Mouse (Mus musculus): ENCODE measurements around the gene Atp5d. TPM values are rescaled to one million over a fixed set of nuclear protein-coding genes. Genes with fewer than 3 reads are reported as not detected.

Atp5d gene
- total and polyA plus RNA-seq, 2 experiments from 2014 or later = 972 to 1,858 TPM

- DNase-seq (ENCODE audit: low spot score) (no peak), ATAC-seq (ENCODE audit: insufficient read depth, low read depth) (no peak)
- Histone ChIP-seq H3K9me3 (replicated peaks; ENCODE audit: control insufficient read depth, low read length) (no peaks in the 10 kb centered on the region), H3K9ac (replicated peaks; ENCODE audit: low read depth, low read length) (peak overlapping the region; percentile 92), H3K4me3 (ENCODE audit: low read depth, low read length) (peak overlapping the region; percentile 97), H3K27ac (ENCODE audit: low read depth) (peak overlapping the region; percentile 71), H3K36me3 (replicated peaks; ENCODE audit: control insufficient read depth, insufficient read depth, low read length) (peaks cover 9% of the 10 kb centered on the region; the same call in 1 of the 2 replicates), H3K4me1 (ENCODE audit: control insufficient read depth, insufficient read depth) (peaks cover 31% of the 10 kb centered on the region), H3K4me2 (ENCODE audit: low read depth, low read length) (peak overlapping the region; percentile 93), H3K27me3 (ENCODE audit: control insufficient read depth, insufficient read depth, low read length) (no peaks in the 10 kb centered on the region)
- 36% methylated on average over 1 of the region's 1 CpGs for WGBS
- no peak for TF ChIP-seq CTCF (IDR thresholded peaks at IDR 0.05; ENCODE audit: low read depth)
Measured at GRCm38 (mm10) chr10:80117736-80118135, 20.7 kb upstream of the Atp5d start.

DNA sequence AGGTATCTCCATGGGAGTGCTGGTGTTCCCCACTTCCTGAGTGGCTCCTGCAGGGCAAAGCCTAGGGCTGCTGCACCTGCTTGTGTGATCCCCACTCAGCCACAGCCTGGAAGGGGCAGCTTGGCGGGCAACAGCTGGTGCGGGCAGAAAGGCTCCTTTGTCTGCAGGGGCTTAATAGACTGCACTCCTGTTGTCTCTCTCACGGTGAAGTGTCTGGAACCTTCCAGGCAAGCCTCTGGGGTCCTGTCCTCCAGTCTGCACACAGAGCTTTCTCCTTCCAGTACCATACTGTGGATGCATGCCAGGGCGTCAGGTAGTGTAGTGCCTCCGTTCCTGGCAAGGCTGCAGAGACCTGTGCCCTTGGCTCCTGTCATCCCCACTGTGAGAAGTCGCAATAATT is 19.9 kb upstream of the Atp5d start:
- Histone ChIP-seq H3K4me2 (ENCODE audit: low read depth, low read length) (peak overlapping the region; percentile 93; the same call in 1 of the 2 replicates), H3K9ac (replicated peaks; ENCODE audit: low read depth, low read length) (0 out of 2 replicates have a peak overlapping the region, but pooled peaks have one; percentile 25), H3K27me3 (ENCODE audit: control insufficient read depth, insufficient read depth, low read length) (no peaks in the 10 kb centered on the region), H3K4me1 (ENCODE audit: control insufficient read depth, insufficient read depth) (peaks cover 31% of the 10 kb centered on the region), H3K9me3 (replicated peaks; ENCODE audit: control insufficient read depth, low read length) (no peaks in the 10 kb centered on the region), H3K36me3 (replicated peaks; ENCODE audit: control insufficient read depth, insufficient read depth, low read length) (peaks cover 10% of the 10 kb centered on the region; the same call in 1 of the 2 replicates), H3K4me3 (ENCODE audit: low read depth, low read length) (no peak overlapping the region), H3K27ac (ENCODE audit: low read depth) (no peak overlapping the region)
- DNase-seq (ENCODE audit: low spot score) (no peak), ATAC-seq (ENCODE audit: insufficient read depth, low read depth) (no peak)
- WGBS = 61% methylated on average over 6 of the region's 6 CpGs
- TF ChIP-seq EP300 (IDR thresholded peaks at IDR 0.05; ENCODE audit: low read depth) = no peak
- TF ChIP-seq CTCF (IDR thresholded peaks at IDR 0.05; ENCODE audit: low read depth) = no peak

DNA sequence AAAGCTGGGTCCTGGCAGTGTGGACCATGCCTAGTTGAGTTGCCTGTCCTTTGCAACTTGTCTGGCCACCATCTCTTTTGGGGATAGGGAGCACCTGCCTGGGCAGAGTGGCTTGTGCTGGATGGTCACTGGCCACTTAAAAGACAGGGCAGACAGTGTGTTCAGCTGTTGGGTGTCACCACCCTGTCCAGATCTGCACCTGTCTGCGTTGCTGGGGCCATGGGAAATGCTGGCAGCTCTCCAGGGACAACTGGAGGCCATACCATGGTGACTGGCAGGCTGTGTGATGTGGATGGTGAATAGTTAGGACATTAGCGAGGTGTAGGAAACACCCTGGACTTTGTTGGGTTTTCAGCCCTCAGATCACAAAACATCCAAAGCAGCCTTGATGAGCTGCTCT is 18.3 kb upstream of the Atp5d start:
- Histone ChIP-seq H3K4me2 (ENCODE audit: low read depth, low read length) (no peak overlapping the region), H3K4me1 (ENCODE audit: control insufficient read depth, insufficient read depth) (peaks cover 31% of the 10 kb centered on the region)

DNA sequence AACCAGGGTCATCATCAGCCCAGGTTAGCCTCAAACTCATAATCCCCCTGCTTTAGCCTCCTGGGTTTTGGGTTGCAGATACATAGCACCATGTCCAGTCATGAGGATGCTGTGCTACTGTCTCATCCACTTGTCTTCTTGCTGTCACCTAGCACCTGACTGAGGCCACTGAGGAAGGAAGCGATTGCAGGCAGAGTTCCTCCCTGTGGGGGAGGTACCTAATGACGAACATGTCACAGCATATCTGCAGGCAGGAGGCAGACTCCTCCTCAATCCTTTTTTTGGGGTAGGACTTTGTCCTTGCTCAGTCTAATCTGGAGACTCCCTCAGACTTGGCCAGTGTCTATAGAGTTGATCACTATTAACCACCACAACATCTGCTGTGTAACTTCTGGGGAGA is 16.8 kb upstream of the Atp5d start:
- no peak overlapping the region for H3K27ac ChIP-seq (ENCODE audit: low read depth)
- TF ChIP-seq CTCF (IDR thresholded peaks at IDR 0.05; ENCODE audit: low read depth) (no peak), EP300 (IDR thresholded peaks at IDR 0.05; ENCODE audit: low read depth) (no peak)
- H3K4me1 ChIP-seq (ENCODE audit: control insufficient read depth, insufficient read depth) = peaks cover 29% of the 10 kb centered on the region
- H3K9me3 ChIP-seq (replicated peaks; ENCODE audit: control insufficient read depth, low read length) = no peaks in the 10 kb centered on the region
- no peak overlapping the region for H3K4me3 ChIP-seq (ENCODE audit: low read depth, low read length)
- DNase-seq (ENCODE audit: low spot score) (no peak), ATAC-seq (ENCODE audit: insufficient read depth, low read depth) (no peak)
- H3K27me3 ChIP-seq (ENCODE audit: control insufficient read depth, insufficient read depth, low read length) = no peaks in the 10 kb centered on the region
- H3K4me2 ChIP-seq (ENCODE audit: low read depth, low read length) = no peak overlapping the region
- H3K36me3 ChIP-seq (replicated peaks; ENCODE audit: control insufficient read depth, insufficient read depth, low read length) = peaks cover 34% of the 10 kb centered on the region
- 57% methylated on average over 2 of the region's 2 CpGs for WGBS
- no peak overlapping the region for H3K9ac ChIP-seq (replicated peaks; ENCODE audit: low read depth, low read length)

More for the DNA sequence above, 18.3 kb upstream of the Atp5d start:
- no peak for TF ChIP-seq CTCF (IDR thresholded peaks at IDR 0.05; ENCODE audit: low read depth)
- no peak for TF ChIP-seq EP300 (IDR thresholded peaks at IDR 0.05; ENCODE audit: low read depth)
- Histone ChIP-seq H3K4me3 (ENCODE audit: low read depth, low read length) (no peak overlapping the region), H3K27ac (ENCODE audit: low read depth) (no peak overlapping the region), H3K27me3 (ENCODE audit: control insufficient read depth, insufficient read depth, low read length) (no peaks in the 10 kb centered on the region), H3K36me3 (replicated peaks; ENCODE audit: control insufficient read depth, insufficient read depth, low read length) (peaks cover 19% of the 10 kb centered on the region; the same call in 1 of the 2 replicates), H3K9ac (replicated peaks; ENCODE audit: low read depth, low read length) (no peak overlapping the region), H3K9me3 (replicated peaks; ENCODE audit: control insufficient read depth, low read length) (no peaks in the 10 kb centered on the region)
- 43% methylated on average over 2 of the region's 2 CpGs for WGBS
- ATAC-seq (ENCODE audit: insufficient read depth, low read depth) (no peak), DNase-seq (ENCODE audit: low spot score) (no peak)

DNA sequence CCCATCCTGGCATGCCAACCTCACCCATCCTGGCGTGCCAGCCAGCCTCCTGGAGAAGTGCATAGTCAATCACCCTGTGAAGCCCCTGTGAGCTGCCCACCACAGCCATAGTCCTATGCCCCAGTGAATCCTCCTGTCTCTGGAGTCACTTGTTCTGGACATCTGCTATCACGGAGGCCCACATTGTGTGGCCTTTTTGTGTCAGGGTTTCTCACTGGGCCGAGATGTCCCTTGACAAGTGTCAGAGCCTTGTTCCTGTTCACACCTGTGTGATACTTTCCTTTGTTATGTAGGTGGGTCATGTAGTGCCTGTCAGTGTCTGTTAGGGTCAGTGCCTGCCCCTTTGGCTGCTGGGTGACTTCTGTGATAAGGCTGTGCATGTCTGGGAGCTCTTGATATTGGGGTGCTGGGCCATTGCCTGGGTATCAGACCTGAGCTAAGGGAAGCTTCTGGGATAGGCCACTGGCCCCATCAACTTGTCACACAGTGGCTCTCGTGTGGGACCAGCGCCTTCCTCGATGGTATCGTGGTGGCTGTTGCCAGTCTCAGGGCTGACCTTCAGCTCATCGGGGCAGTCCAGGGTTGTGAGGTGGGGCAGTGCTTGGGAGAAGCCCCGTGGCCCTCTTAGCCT is 14.4 kb upstream of the Atp5d start:
- Histone ChIP-seq H3K4me2 (ENCODE audit: low read depth, low read length) (no peak overlapping the region), H3K27me3 (ENCODE audit: control insufficient read depth, insufficient read depth, low read length) (no peaks in the 10 kb centered on the region), H3K9me3 (replicated peaks; ENCODE audit: control insufficient read depth, low read length) (no peaks in the 10 kb centered on the region), H3K4me3 (ENCODE audit: low read depth, low read length) (no peak overlapping the region), H3K27ac (ENCODE audit: low read depth) (no peak overlapping the region), H3K36me3 (replicated peaks; ENCODE audit: control insufficient read depth, insufficient read depth, low read length) (peaks cover 58% of the 10 kb centered on the region), H3K9ac (replicated peaks; ENCODE audit: low read depth, low read length) (no peak overlapping the region), H3K4me1 (ENCODE audit: control insufficient read depth, insufficient read depth) (peaks cover 9% of the 10 kb centered on the region; the same call in 1 of the 2 replicates)
- TF ChIP-seq EP300 (IDR thresholded peaks at IDR 0.05; ENCODE audit: low read depth) = no peak
- TF ChIP-seq CTCF (IDR thresholded peaks at IDR 0.05; ENCODE audit: low read depth) = no peak
- DNase-seq (ENCODE audit: low spot score) (no peak), ATAC-seq (ENCODE audit: insufficient read depth, low read depth) (no peak)
- WGBS = 88% methylated on average over 9 of the region's 9 CpGs

GRCm38 (mm10) chr10:80127920-80128319 is 10.5 kb upstream of the Atp5d start:
- no peak for ATAC-seq (ENCODE audit: insufficient read depth, low read depth)
- Histone ChIP-seq H3K4me3 (ENCODE audit: low read depth, low read length) (no peak overlapping the region), H3K27ac (ENCODE audit: low read depth) (no peak overlapping the region), H3K9me3 (replicated peaks; ENCODE audit: control insufficient read depth, low read length) (no peaks in the 10 kb centered on the region), H3K4me1 (ENCODE audit: control insufficient read depth, insufficient read depth) (no peaks in the 10 kb centered on the region), H3K4me2 (ENCODE audit: low read depth, low read length) (no peak overlapping the region), H3K36me3 (replicated peaks; ENCODE audit: control insufficient read depth, insufficient read depth, low read length) (peaks cover 79% of the 10 kb centered on the region), H3K9ac (replicated peaks; ENCODE audit: low read depth, low read length) (no peak overlapping the region), H3K27me3 (ENCODE audit: control insufficient read depth, insufficient read depth, low read length) (no peaks in the 10 kb centered on the region)
- no peak for TF ChIP-seq EP300 (IDR thresholded peaks at IDR 0.05; ENCODE audit: low read depth)
- TF ChIP-seq CTCF (IDR thresholded peaks at IDR 0.05; ENCODE audit: low read depth) = no peak
- WGBS = 95% methylated on average over 8 of the region's 8 CpGs
- no peak for DNase-seq (ENCODE audit: low spot score)
